Mouse (Mus musculus) brown adipose tissue, adult 24 weeks (tissue): ENCODE results near the gene Dnmt3l. TPM values are rescaled to one million over a fixed set of nuclear protein-coding genes. Genes with fewer than 3 reads are reported as not detected.
"Not testable (repeated sequence)": the region's sequence is repeated elsewhere in the genome, so short reads cannot be mapped to it uniquely, and the experiment has no call there.

Experiments used
- H3K27ac ChIP-seq: fragments of 200-500 bp; replicated peaks from 2 replicates; pipeline ENCODE4 v1.5.1; 2012; ENCODE audit warnings: low read depth, mild to moderate bottlenecking, low read length
- H3K4me1 ChIP-seq: fragments of 200-500 bp; 2 replicates; pipeline ENCODE4 v1.6.1; 2012; ENCODE audit warnings: low read length, mixed read lengths; ENCODE audit not compliant: control insufficient read depth, insufficient read depth, insufficient read length
- H3K4me3 ChIP-seq: fragments of 200-500 bp; 2 replicates; pipeline ENCODE4 v1.5.1; 2012; ENCODE audit warnings: low read depth, mild to moderate bottlenecking, low read length, moderate library complexity; ENCODE audit not compliant: insufficient read depth
- polyA plus RNA-seq: library from polyadenylated mRNA; stranded (reverse); fragments of >200 nt; gene quantifications from 2 replicates; pipeline ENCODE4 v1.2.4, GENCODE M21; 2012; ENCODE audit not compliant: missing spikeins, insufficient read depth, insufficient read length

The Dnmt3l gene
- polyA plus RNA-seq, 1 experiment = 2.3 TPM

GRCm38 (mm10) chr10:78085711-78086110, 44.0 kb downstream of the Dnmt3l start:
- no peak overlapping the region for H3K4me3 ChIP-seq
- H3K4me1 ChIP-seq = no peaks in the 10 kb centered on the region
- H3K27ac ChIP-seq = no peak overlapping the region

GRCm38 (mm10) chr10:78086444-78087061, 44.8 kb downstream of the Dnmt3l start:
- no peak overlapping the region for H3K27ac ChIP-seq
- no peaks in the 10 kb centered on the region for H3K4me1 ChIP-seq
- no peak overlapping the region for H3K4me3 ChIP-seq

- H3K4me3 ChIP-seq = no peak overlapping the region
- no peaks in the 10 kb centered on the region for H3K4me1 ChIP-seq
- no peak overlapping the region for H3K27ac ChIP-seq
Observed at GRCm38 (mm10) chr10:78087101-78087511, 45.4 kb downstream of the Dnmt3l start.

- Histone ChIP-seq H3K4me3 (no peak overlapping the region), H3K27ac (no peak overlapping the region), H3K4me1 (no peaks in the 10 kb centered on the region)
Observed at GRCm38 (mm10) chr10:78090246-78090645, 48.5 kb downstream of the Dnmt3l start.

GRCm38 (mm10) chr10:78090706-78091491, 49.2 kb downstream of the Dnmt3l start:
- Histone ChIP-seq H3K4me1 (peaks cover under 1% of the 10 kb centered on the region), H3K4me3 (no peak overlapping the region), H3K27ac (no peak overlapping the region)

- peaks cover 3% of the 10 kb centered on the region for H3K4me1 ChIP-seq
- no peak overlapping the region for H3K27ac ChIP-seq
Observed at GRCm38 (mm10) chr10:78091865-78092724, 50.3 kb downstream of the Dnmt3l start.

GRCm38 (mm10) chr10:78092725-78093029, 50.9 kb downstream of the Dnmt3l start:
- Histone ChIP-seq H3K4me3 (no peak overlapping the region), H3K4me1 (peaks cover 3% of the 10 kb centered on the region), H3K27ac (no peak overlapping the region)

More at GRCm38 (mm10) chr10:78091865-78092724, 50.3 kb downstream of the Dnmt3l start:
- H3K4me3 ChIP-seq = no peak overlapping the region

GRCm38 (mm10) chr10:78095221-78095620, 53.5 kb downstream of the Dnmt3l start:
- no peak overlapping the region for H3K27ac ChIP-seq
- peaks cover 6% of the 10 kb centered on the region for H3K4me1 ChIP-seq
- H3K4me3 ChIP-seq = no peak overlapping the region

GRCm38 (mm10) chr10:78095954-78096931, 54.5 kb downstream of the Dnmt3l start:
- Histone ChIP-seq H3K4me3 (no peak overlapping the region), H3K27ac (peak overlapping the region; percentile 71), H3K4me1 (peaks cover 6% of the 10 kb centered on the region)

- H3K27ac ChIP-seq, H3K4me1 ChIP-seq, H3K4me3 ChIP-seq: not testable (repeated sequence)
Observed at GRCm38 (mm10) chr10:78099860-78100259, 58.1 kb downstream of the Dnmt3l start.

- no peak overlapping the region for H3K27ac ChIP-seq
- H3K4me3 ChIP-seq = no peak overlapping the region
- peaks cover 5% of the 10 kb centered on the region for H3K4me1 ChIP-seq
Observed at GRCm38 (mm10) chr10:78100989-78101780, 59.4 kb downstream of the Dnmt3l start.

- H3K27ac ChIP-seq = no peak overlapping the region; the same call in none of the 2 replicates
- no peak overlapping the region for H3K4me3 ChIP-seq
- peaks cover 5% of the 10 kb centered on the region for H3K4me1 ChIP-seq
Observed at GRCm38 (mm10) chr10:78104555-78105490, 63.1 kb downstream of the Dnmt3l start.

- peak overlapping the region; percentile 47 for H3K27ac ChIP-seq
- peak overlapping the region; percentile 26 for H3K4me3 ChIP-seq
- peaks cover 5% of the 10 kb centered on the region for H3K4me1 ChIP-seq
Observed at GRCm38 (mm10) chr10:78105548-78105947, 63.8 kb downstream of the Dnmt3l start.
